Mouse (Mus musculus): ENCODE measurements around the gene 1810009A15Rik. TPM values are rescaled to one million over a fixed set of nuclear protein-coding genes. Genes with fewer than 3 reads are reported as not detected.

Gene 1810009A15Rik
- total and polyA plus RNA-seq, 3 experiments = 184 to 189 TPM; not detected in 1

GRCm38 (mm10) chr19:8880311-8881033 lies 8.2 kb upstream of the 1810009A15Rik start, which contains the start of gene Uqcc3 (continued):
- peak; percentile 74; the same call in 1 of the 2 replicates for TF ChIP-seq POLR2AphosphoS2 (IDR thresholded peaks at IDR 0.05; ENCODE audit: low read length)
- TF ChIP-seq ZNF384 (IDR thresholded peaks at IDR 0.05; ENCODE audit: low read depth, low read length) = peak; percentile 96
- peak; percentile 79; the same call in 1 of the 2 replicates for TF ChIP-seq ZMIZ1 (IDR thresholded peaks at IDR 0.05; ENCODE audit: low read depth, low read length)
- TF ChIP-seq CTCF (IDR thresholded peaks at IDR 0.05 in 2 of 3, conservative IDR thresholded peaks at IDR 0.05 in 1 of 3; ENCODE audit: control insufficient read depth in 1 of 3, insufficient read depth in 1 of 3, low read depth in 2 of 3, low read length in 3 of 3, poor library complexity in 1 of 3, severe bottlenecking in 1 of 3) = no peak
- TF ChIP-seq SMC3 (IDR thresholded peaks at IDR 0.05; ENCODE audit: low read depth, low read length) = no peak
- peak; percentile 43; the same call in 1 of the 2 replicates for TF ChIP-seq NRF1 (IDR thresholded peaks at IDR 0.05; ENCODE audit: insufficient read depth, low read depth, low read length, poor library complexity, severe bottlenecking)

- no peak for DNase-seq (ENCODE audit: low read depth, low spot score)
- H3K4me3 ChIP-seq (ENCODE audit: control insufficient read depth in 1 of 2, insufficient read depth in 1 of 2, low read depth in 2 of 2, low read length in 2 of 2) = peak overlapping the region; percentile 62 to 82
- no peaks in the 10 kb centered on the region for H3K9me3 ChIP-seq (replicated peaks; ENCODE audit: insufficient read depth, low read length)
- peak overlapping the region; percentile 77 for H3K9ac ChIP-seq (ENCODE audit: control insufficient read depth, low read depth, low read length, poor library complexity, severe bottlenecking)
- peaks cover 7% of the 10 kb centered on the region for H3K79me2 ChIP-seq (ENCODE audit: control insufficient read depth, insufficient read depth, low read length, poor library complexity)
- H3K27ac ChIP-seq (ENCODE audit: control insufficient read depth, low read depth, low read length) = 0 out of 2 replicates have a peak overlapping the region, but pooled peaks have one; percentile 3
- H3K27me3 ChIP-seq (ENCODE audit: control insufficient read depth in 1 of 2, insufficient read depth in 2 of 2, low read length in 2 of 2) = no peaks in the 10 kb centered on the region
- TF ChIP-seq ZNF384 (IDR thresholded peaks at IDR 0.05; ENCODE audit: low read depth, low read length) = 0 out of 2 replicates have a peak, but pooled peaks have one; percentile 4
- no peak for TF ChIP-seq HCFC1 (IDR thresholded peaks at IDR 0.05; ENCODE audit: low read depth, low read length)
- no peak for TF ChIP-seq TCF12 (IDR thresholded peaks at IDR 0.05; ENCODE audit: low read depth, low read length)
- peaks cover 0 to 6% of the 10 kb centered on the region in 2 experiments; a peak in 3 of 4 replicates for H3K36me3 ChIP-seq (ENCODE audit: control insufficient read depth in 1 of 2, insufficient read depth in 2 of 2, low read length in 2 of 2)
- 0 out of 4 replicates have a peak, but pooled peaks cover 0 to 2% of the 10 kb centered on the region in 2 experiments for H3K4me1 ChIP-seq (ENCODE audit: control insufficient read depth in 1 of 2, insufficient read depth in 2 of 2, low read length in 2 of 2)
These were observed 7.6 kb upstream of the 1810009A15Rik start for GRCm38 (mm10) chr19:8881034-8881392.

GRCm38 (mm10) chr19:8883616-8884015 lies 5.0 kb upstream of the 1810009A15Rik start, which contains the start of the genes Lbhd1 and Gm49403:
Gene Lbhd1 (plus strand): TSS chr19:8883732.
Gene Gm49403 (plus strand): TSS chr19:8883930.
- H3K4me1 ChIP-seq (ENCODE audit: control insufficient read depth in 1 of 2, insufficient read depth in 2 of 2, low read length in 2 of 2) = peaks cover 0 to 10% of the 10 kb centered on the region in 2 experiments; a peak in 1 of 4 replicates
- H3K79me2 ChIP-seq (ENCODE audit: control insufficient read depth, insufficient read depth, low read length, poor library complexity) = peaks cover 14% of the 10 kb centered on the region
- no peaks in the 10 kb centered on the region for H3K9me3 ChIP-seq (replicated peaks; ENCODE audit: insufficient read depth, low read length)
- DNase-seq (ENCODE audit: low read depth, low spot score) = no peak
- no peak within 1 kb of the TSS for H3K4me3 ChIP-seq (ENCODE audit: control insufficient read depth in 1 of 2, insufficient read depth in 1 of 2, low read depth in 2 of 2, low read length in 2 of 2)
- H3K27me3 ChIP-seq (ENCODE audit: control insufficient read depth in 1 of 2, insufficient read depth in 2 of 2, low read length in 2 of 2) = no peaks in the 10 kb centered on the region
- H3K36me3 ChIP-seq (ENCODE audit: control insufficient read depth in 1 of 2, insufficient read depth in 2 of 2, low read length in 2 of 2) = peaks cover 0 to 18% of the 10 kb centered on the region in 2 experiments; a peak in 2 of 4 replicates
- H3K27ac ChIP-seq (ENCODE audit: control insufficient read depth, low read depth, low read length) = no peak within 1 kb of the TSS
- TF ChIP-seq HCFC1 (IDR thresholded peaks at IDR 0.05; ENCODE audit: low read depth, low read length) = no peak
- TF ChIP-seq ETS1 (IDR thresholded peaks at IDR 0.05; ENCODE audit: low read depth, low read length) = no peak
- no peak for TF ChIP-seq GATA1 (IDR thresholded peaks at IDR 0.05; ENCODE audit: low read depth, low read length)
- no peak for TF ChIP-seq NELFE (IDR thresholded peaks at IDR 0.05; ENCODE audit: low read depth, low read length)
- TF ChIP-seq MYC (IDR thresholded peaks at IDR 0.05; ENCODE audit: low read depth, low read length) = no peak
- TF ChIP-seq ZKSCAN1 (IDR thresholded peaks at IDR 0.05; ENCODE audit: low read depth, low read length) = no peak
- TF ChIP-seq ELF1 (IDR thresholded peaks at IDR 0.05; ENCODE audit: low read depth, low read length) = no peak
- TF ChIP-seq USF1 (IDR thresholded peaks at IDR 0.05; ENCODE audit: low read depth, low read length) = no peak
- no peak for TF ChIP-seq TAL1 (IDR thresholded peaks at IDR 0.05; ENCODE audit: low read length)
- TF ChIP-seq UBTF (IDR thresholded peaks at IDR 0.05; ENCODE audit: borderline replicate concordance, insufficient read depth, low read depth, low read length) = no peak
- H3K9ac ChIP-seq (ENCODE audit: control insufficient read depth, low read depth, low read length, poor library complexity, severe bottlenecking) = no peak within 1 kb of the TSS
